In the genomic region with DNA sequence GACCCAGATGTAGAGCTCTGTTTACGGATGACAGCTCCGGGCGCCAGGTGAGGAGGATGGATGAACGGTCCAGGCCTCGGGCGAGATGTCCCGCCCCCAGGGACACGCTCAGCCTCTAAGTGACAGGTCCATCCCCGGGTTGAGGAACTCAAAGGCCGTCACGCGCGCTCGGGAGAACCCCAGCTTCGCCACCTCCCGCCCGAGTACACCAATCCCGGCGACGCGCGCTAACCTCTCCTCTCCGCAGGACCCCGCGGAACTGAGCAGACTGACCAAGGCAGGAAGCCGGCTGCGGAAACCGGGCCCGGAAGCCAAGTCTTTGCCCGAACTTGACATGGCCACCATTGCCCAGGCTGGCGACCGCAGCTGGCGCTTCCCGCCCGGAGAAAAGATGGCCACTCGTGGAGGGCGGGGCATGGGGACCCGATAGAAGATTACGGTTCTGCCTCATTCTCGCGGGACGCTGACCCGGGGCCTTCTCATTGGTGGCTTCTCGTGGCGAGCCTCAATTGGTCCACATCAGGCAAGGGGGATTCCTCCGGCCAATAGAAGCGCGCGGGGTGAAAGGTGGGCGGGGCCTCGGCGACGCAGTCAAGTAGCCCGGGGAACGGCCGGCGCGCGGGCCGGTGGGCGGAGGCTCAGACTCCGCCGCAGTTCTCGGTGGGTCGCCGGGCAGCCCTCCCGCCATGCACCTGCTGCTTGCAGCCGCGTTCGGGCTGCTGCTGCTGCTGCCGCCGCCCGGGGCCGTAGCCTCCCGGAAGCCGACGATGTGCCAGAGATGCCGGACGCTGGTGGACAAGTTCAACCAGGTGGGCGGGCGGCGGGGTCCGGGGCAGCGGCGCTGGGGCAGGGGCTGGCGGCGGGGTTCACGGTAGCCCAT, we compare ENCODE assay signal across 8 mouse cellular contexts. TPM values are rescaled to one million over a fixed set of nuclear protein-coding genes. Genes with fewer than 3 reads are reported as not detected.
DNase-seq lines count a peak whose midpoint lies in the region; ATAC-seq lines count a peak whose summit lies in the region.

A gene (minus strand): TSS at position 293 of the 880 bp plus-strand sequence.
A gene (plus strand): TSS at position 621 of the 880 bp plus-strand sequence.

- peak within 1 kb of the TSS; percentile 79 for H3K4me2 ChIP-seq in heart, embryonic 14.5 days (ENCODE audit: low read length)
- H3K4me2 ChIP-seq in liver, embryonic 13.5 days, result peak within 1 kb of the TSS; percentile 94
- H3K4me2 ChIP-seq in stomach, embryonic 16.5 days (ENCODE audit: low read depth, low read length), result peak within 1 kb of the TSS; percentile 87

- no peaks in the 10 kb centered on the region for H3K9me3 ChIP-seq in heart, embryonic 14.5 days (ENCODE audit: control insufficient read depth, low read length)
- H3K9me3 ChIP-seq in liver, embryonic 13.5 days (replicated peaks), result no peaks in the 10 kb centered on the region
- H3K9me3 ChIP-seq in stomach, embryonic 16.5 days (replicated peaks; ENCODE audit: control insufficient read depth, low read length), result no peaks in the 10 kb centered on the region

- peak; percentile 97 for DNase-seq in c-Kit-negative CD71-positive TER-119-positive erythroid progenitor cells, embryonic 14.5 days (ENCODE audit: low read depth, low spot score)
- DNase-seq in fibroblast of lung, adult 2 months (ENCODE audit: low read depth), result peak; percentile 99
- DNase-seq in kidney, postnatal 14 days, result peak; percentile 100
- DNase-seq in liver, embryonic 13.5 days, result peak; percentile 100
- DNase-seq in neural tube, embryonic 10.5 days (ENCODE audit: extremely low spot score, low spot score), result peak; percentile 99

- H3K9ac ChIP-seq in heart, embryonic 14.5 days (ENCODE audit: low read length), result peak within 1 kb of the TSS; percentile 90
- H3K9ac ChIP-seq in liver, embryonic 13.5 days, result peak within 1 kb of the TSS; percentile 94
- H3K9ac ChIP-seq in stomach, embryonic 16.5 days (ENCODE audit: low read length), result peak within 1 kb of the TSS; percentile 88

- peak; percentile 99 for ATAC-seq in CD4-positive, CD25-positive, alpha-beta regulatory T cell, adult 4 months
- peak; percentile 97 for ATAC-seq in heart, embryonic 14.5 days (ENCODE audit: insufficient number of reproducible peaks, insufficient read depth, low FRiP score, low read depth)
- peak; percentile 97 for ATAC-seq in liver, embryonic 13.5 days (ENCODE audit: low read depth)
- ATAC-seq in stomach, embryonic 16.5 days (ENCODE audit: insufficient read depth, low FRiP score), result peak; percentile 99

- H3K4me1 ChIP-seq in heart, embryonic 14.5 days (ENCODE audit: control insufficient read depth in 2 of 2, insufficient read depth in 2 of 2, low read length in 2 of 2), result peaks cover 8 to 17% of the 10 kb centered on the region in 2 experiments
- H3K4me1 ChIP-seq in liver, embryonic 13.5 days (replicated peaks), result peaks cover 29% of the 10 kb centered on the region
- peaks cover 15% of the 10 kb centered on the region for H3K4me1 ChIP-seq in stomach, embryonic 16.5 days (ENCODE audit: control insufficient read depth, insufficient read depth, low read length)

- H3K36me3 ChIP-seq in heart, embryonic 14.5 days (ENCODE audit: control insufficient read depth, insufficient read depth, low read length), result peaks cover 56% of the 10 kb centered on the region
- H3K36me3 ChIP-seq in liver, embryonic 13.5 days, result peaks cover 40% of the 10 kb centered on the region
- H3K36me3 ChIP-seq in stomach, embryonic 16.5 days (ENCODE audit: control insufficient read depth, insufficient read depth, low read length), result peaks cover 12% of the 10 kb centered on the region; the same call in 1 of the 2 replicates

- peak within 1 kb of the TSS; percentile 89 to 92 for H3K4me3 ChIP-seq in heart, embryonic 14.5 days (ENCODE audit: control insufficient read depth in 1 of 2, insufficient read depth in 1 of 2, low read depth in 1 of 2, low read length in 2 of 2)
- H3K4me3 ChIP-seq in liver, embryonic 13.5 days (replicated peaks), result peak within 1 kb of the TSS; percentile 90
- H3K4me3 ChIP-seq in stomach, embryonic 16.5 days (replicated peaks; ENCODE audit: low read length), result peak within 1 kb of the TSS; percentile 86

- under 1% methylated on average over 88 of the region's 88 CpGs for WGBS in heart, embryonic 14.5 days
- WGBS in liver, embryonic 13.5 days (ENCODE audit: insufficient replicate concordance), result under 1% methylated on average over 85 of the region's 88 CpGs
- WGBS in stomach, embryonic 16.5 days, result under 1% methylated on average over 88 of the region's 88 CpGs

- no peaks in the 10 kb centered on the region for H3K27me3 ChIP-seq in heart, embryonic 14.5 days (ENCODE audit: control insufficient read depth, insufficient read depth, low read length)
- H3K27me3 ChIP-seq in liver, embryonic 13.5 days, result no peaks in the 10 kb centered on the region
- H3K27me3 ChIP-seq in stomach, embryonic 16.5 days (ENCODE audit: control insufficient read depth, insufficient read depth, low read length), result no peaks in the 10 kb centered on the region

- H3K27ac ChIP-seq in heart, embryonic 14.5 days (replicated peaks in 1 of 2; ENCODE audit: control insufficient read depth in 1 of 2, insufficient read depth in 1 of 2, low read depth in 2 of 2, low read length in 2 of 2), result peak within 1 kb of the TSS; percentile 68 to 76; a peak in 3 of 4 replicates
- H3K27ac ChIP-seq in liver, embryonic 13.5 days, result peak within 1 kb of the TSS; percentile 70
- H3K27ac ChIP-seq in stomach, embryonic 16.5 days (ENCODE audit: low read length), result peak within 1 kb of the TSS; percentile 87

RNA-seq across cellular contexts. Expression of the first gene that starts in this region (rescaled TPM):
- 10 to 100 TPM; 17.1 to 23.5 TPM for polyA plus RNA-seq in CD4-positive, CD25-positive, alpha-beta regulatory T cell, adult 4 months (2017; shearing (Covaris generic))
- 9.9 and 10.9 TPM in 2 replicates for polyA plus RNA-seq in heart, embryonic 14.5 days (2014; fragmentation: Nextera tagmentation; extraction: Ambion mirVana)
- polyA plus RNA-seq in liver, embryonic 13.5 days (2015; fragmentation: Nextera tagmentation; extraction: Ambion mirVana), result 5.6 and 6.3 TPM in 2 replicates
- polyA plus RNA-seq in stomach, embryonic 16.5 days (2015; fragmentation: Nextera tagmentation; extraction: Ambion mirVana), result 13.1 and 14.0 TPM in 2 replicates

RNA-seq across cellular contexts. Expression of the second gene that starts in this region (rescaled TPM):
- polyA plus RNA-seq in CD4-positive, CD25-positive, alpha-beta regulatory T cell, adult 4 months (2017; shearing (Covaris generic)), result 10 to 100 TPM; 24.7 to 25.1 TPM
- polyA plus RNA-seq in heart, embryonic 14.5 days (2014; fragmentation: Nextera tagmentation; extraction: Ambion mirVana), result 46.3 and 53.1 TPM in 2 replicates
- polyA plus RNA-seq in liver, embryonic 13.5 days (2015; fragmentation: Nextera tagmentation; extraction: Ambion mirVana), result 49.6 and 55.4 TPM in 2 replicates
- polyA plus RNA-seq in stomach, embryonic 16.5 days (2015; fragmentation: Nextera tagmentation; extraction: Ambion mirVana), result 105 and 128 TPM in 2 replicates

Comparison
In these comparisons a context has a peak if more than half of its experiments do, and no peak if none do; other contexts are left out.
1. Peak in every context shown above with its lines: DNase-seq, ATAC-seq, H3K4me3 ChIP-seq and H3K27ac ChIP-seq.